Mouse (Mus musculus): ENCODE measurements around the gene Zscan2. TPM values are rescaled to one million over a fixed set of nuclear protein-coding genes. Genes with fewer than 3 reads are reported as not detected.
A peak's percentile ranks its signal among the peaks of the same experiment; 100 is the strongest.

The Zscan2 gene
- polyA plus RNA-seq, 1 experiment from 2014 or later, result 1.4 TPM

DNA sequence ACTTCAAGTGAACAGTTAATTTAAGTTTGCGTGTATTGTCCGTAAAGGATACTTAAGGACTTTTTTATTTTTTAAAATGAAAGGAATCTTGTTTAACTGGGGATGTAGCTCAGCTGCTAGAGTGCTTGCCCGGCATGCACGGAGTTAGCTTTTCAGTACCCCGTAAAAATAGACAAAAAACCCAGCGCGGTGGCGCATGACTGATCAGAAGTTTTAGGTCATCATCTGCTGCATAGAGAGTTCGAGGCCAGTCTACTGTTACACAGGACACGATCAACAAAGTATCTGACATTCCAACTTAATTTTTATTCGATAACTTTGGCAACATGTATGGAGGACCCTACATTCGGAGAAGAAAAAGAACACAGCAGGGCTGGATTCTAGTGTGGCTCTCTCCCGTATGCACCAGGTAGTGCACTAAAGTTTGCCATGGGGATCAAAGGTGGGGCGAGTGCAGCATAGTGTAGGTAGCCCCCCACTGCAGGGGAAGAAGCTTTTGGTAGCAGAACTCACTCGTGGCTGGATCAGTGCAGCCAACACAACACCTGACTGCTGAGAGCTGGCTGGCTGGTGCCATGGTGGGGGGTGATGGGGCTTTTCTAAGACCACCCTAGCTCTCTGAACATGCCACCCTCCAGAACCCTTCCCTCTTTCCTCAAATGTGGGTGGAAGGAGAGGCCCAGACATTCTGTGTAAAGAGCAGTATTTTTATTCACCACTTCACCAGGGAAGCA lies 41.0 kb downstream of the Zscan2 start:
- 28% methylated on average over 15 of the region's 15 CpGs for WGBS
- Histone ChIP-seq H3K27me3 (replicated peaks; ENCODE audit: control insufficient read depth, insufficient read depth, low read length) (no peaks in the 10 kb centered on the region), H3K9ac (ENCODE audit: low read depth, low read length) (peak overlapping the region; percentile 76), H3K4me1 (ENCODE audit: control insufficient read depth, insufficient read depth, low read length) (peaks cover 10% of the 10 kb centered on the region), H3K36me3 (ENCODE audit: control insufficient read depth, insufficient read depth, low read length) (0 out of 2 replicates have a peak, but pooled peaks cover 7% of the 10 kb centered on the region), H3K4me2 (ENCODE audit: low read depth, low read length) (peak overlapping the region; percentile 85), H3K4me3 (ENCODE audit: low read length) (peak overlapping the region; percentile 80), H3K9me3 (ENCODE audit: control insufficient read depth, low read length) (no peaks in the 10 kb centered on the region), H3K27ac (ENCODE audit: low read length) (peak overlapping the region; percentile 81)
- 0 out of 2 replicates have a peak, but pooled peaks have one; percentile 10 for ATAC-seq

DNA sequence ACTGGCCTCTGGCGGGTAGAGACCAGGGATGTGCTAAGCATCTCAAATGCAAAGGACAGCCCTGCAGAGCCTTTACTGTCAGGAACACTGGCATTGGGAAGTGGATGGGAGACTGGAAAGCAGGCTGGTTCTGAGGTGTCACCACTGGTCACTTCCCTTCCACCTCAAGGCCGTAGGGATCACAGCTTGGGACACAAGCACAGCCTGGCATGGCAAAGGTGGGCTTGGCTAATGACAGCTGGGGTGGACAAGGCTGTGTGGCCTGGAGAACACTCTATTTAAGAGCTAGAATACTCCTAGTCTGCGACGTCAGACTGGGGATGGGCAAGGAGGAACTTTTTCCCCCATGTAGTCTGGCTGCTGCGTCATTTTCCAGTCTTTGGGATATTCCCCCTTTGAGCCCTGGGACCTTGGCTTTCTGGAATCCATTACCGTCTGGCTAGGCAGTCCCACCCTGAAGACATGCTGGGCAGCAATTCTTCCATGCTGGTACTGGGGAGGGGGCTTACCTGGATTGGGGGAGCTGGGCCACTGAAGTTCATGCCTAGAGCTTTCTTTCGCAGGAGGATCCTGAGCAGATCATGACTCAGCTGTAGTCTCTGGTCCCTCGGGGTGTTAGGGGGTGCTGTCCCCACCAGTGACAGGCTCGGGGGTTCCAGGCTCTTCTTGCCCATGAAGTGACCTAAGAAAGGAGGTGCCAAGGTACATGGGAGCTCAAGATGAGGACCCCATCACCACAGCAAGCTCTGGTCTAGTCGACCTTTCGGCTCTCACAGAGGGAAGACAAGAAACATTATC lies 43.1 kb downstream of the Zscan2 start:
- no peaks in the 10 kb centered on the region for H3K36me3 ChIP-seq (ENCODE audit: control insufficient read depth, insufficient read depth, low read length)
- H3K27me3 ChIP-seq (replicated peaks; ENCODE audit: control insufficient read depth, insufficient read depth, low read length), result no peaks in the 10 kb centered on the region
- no peak overlapping the region for H3K27ac ChIP-seq (ENCODE audit: low read length)
- no peak for ATAC-seq
- H3K9ac ChIP-seq (ENCODE audit: low read depth, low read length), result 0 out of 2 replicates have a peak overlapping the region, but pooled peaks have one; percentile 70
- no peak overlapping the region for H3K4me3 ChIP-seq (ENCODE audit: low read length)
- peaks cover 10% of the 10 kb centered on the region for H3K4me1 ChIP-seq (ENCODE audit: control insufficient read depth, insufficient read depth, low read length)
- WGBS, result 90% methylated on average over 11 of the region's 11 CpGs
- no peaks in the 10 kb centered on the region for H3K9me3 ChIP-seq (ENCODE audit: control insufficient read depth, low read length)
- H3K4me2 ChIP-seq (ENCODE audit: low read depth, low read length), result no peak overlapping the region

DNA sequence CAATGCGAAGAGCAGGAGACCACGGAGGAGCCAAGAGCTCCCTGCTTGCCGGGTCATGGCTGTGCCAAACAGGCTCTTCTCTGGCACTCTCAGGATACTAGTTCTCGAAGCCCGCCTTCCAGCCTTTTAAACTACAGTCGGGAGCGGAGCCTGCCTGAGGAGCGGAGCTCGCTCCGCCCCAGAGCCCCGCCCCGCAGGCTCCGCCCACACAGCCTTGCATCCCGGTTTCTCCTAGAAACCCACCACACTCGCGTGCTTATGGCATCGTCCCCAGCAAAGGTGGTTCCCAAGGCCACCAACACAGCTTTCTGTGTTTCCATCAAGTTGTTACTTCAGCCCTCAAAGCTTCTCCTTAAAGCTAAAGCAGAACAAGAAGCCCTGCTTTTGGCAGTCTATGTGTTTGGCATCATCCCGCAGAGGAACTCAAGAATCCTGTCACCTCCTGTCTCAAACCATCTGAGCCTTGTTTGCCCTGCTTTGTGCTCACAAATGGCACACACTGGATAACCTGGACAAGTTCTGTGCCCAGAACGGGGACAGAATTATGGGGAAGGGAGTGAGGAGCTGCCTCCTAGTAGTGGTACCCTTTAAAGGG lies 44.3 kb downstream of the Zscan2 start, which contains the start of gene Nmb:
TSS of gene Nmb (minus strand) at position 156 of the 595 bp plus-strand sequence.
- peaks cover 10% of the 10 kb centered on the region for H3K4me1 ChIP-seq (ENCODE audit: control insufficient read depth, insufficient read depth, low read length)
- peak within 1 kb of the TSS; percentile 70 for H3K9ac ChIP-seq (ENCODE audit: low read depth, low read length)
- 4% methylated on average over 19 of the region's 19 CpGs for WGBS
- no peaks in the 10 kb centered on the region for H3K9me3 ChIP-seq (ENCODE audit: control insufficient read depth, low read length)
- peak; percentile 51 for ATAC-seq
- H3K4me2 ChIP-seq (ENCODE audit: low read depth, low read length), result peak within 1 kb of the TSS; percentile 93
- no peaks in the 10 kb centered on the region for H3K36me3 ChIP-seq (ENCODE audit: control insufficient read depth, insufficient read depth, low read length)
- no peaks in the 10 kb centered on the region for H3K27me3 ChIP-seq (replicated peaks; ENCODE audit: control insufficient read depth, insufficient read depth, low read length)
- H3K4me3 ChIP-seq (ENCODE audit: low read length), result peak within 1 kb of the TSS; percentile 54
- H3K27ac ChIP-seq (ENCODE audit: low read length), result no peak within 1 kb of the TSS

DNA sequence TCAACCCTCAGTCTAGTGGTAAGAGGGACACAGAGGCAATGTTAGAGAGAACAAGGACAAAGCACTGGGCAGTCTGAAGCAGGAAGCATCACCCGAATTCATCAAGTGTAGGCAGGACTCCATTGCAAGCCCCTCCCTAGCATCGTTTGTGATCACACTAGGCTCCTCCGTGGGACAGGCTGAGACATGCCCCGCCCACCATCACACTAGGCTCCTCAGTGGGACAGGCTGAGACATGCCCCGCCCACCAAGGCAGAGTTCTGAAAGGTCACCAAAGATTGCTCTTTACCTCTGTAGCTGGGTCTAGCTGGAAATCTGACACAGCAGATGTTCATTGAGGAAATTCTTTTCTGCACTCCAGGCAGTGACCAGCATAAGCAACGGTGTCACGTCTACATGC lies 50.3 kb downstream of the Zscan2 start:
- Histone ChIP-seq H3K4me3 (ENCODE audit: low read length) (no peak overlapping the region), H3K4me2 (ENCODE audit: low read depth, low read length) (no peak overlapping the region), H3K9ac (ENCODE audit: low read depth, low read length) (no peak overlapping the region), H3K9me3 (ENCODE audit: control insufficient read depth, low read length) (no peaks in the 10 kb centered on the region), H3K36me3 (ENCODE audit: control insufficient read depth, insufficient read depth, low read length) (0 out of 2 replicates have a peak, but pooled peaks cover 5% of the 10 kb centered on the region), H3K27ac (ENCODE audit: low read length) (no peak overlapping the region), H3K27me3 (replicated peaks; ENCODE audit: control insufficient read depth, insufficient read depth, low read length) (no peaks in the 10 kb centered on the region), H3K4me1 (ENCODE audit: control insufficient read depth, insufficient read depth, low read length) (no peaks in the 10 kb centered on the region)
- WGBS, result 75% methylated on average over 7 of the region's 7 CpGs
- peak; percentile 59 for ATAC-seq

DNA sequence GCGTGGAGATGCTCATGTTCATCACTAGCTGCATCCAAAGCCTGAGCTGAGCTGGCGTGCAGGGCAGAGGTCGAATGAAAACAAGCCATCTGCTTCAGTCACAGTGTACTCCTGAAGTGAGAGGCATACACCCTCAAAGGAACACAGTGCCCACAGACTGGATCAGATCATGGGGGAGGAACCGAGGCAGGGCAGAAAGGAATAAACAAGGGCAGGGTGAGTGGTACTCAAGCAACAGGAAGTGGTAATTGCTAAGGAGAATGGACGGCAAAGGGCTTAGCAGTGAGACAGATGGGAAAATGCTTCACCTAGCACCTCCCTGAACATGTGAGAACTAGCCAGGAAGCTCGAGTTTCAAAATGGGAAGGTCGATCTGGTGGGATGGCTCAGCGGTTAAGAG lies 51.8 kb downstream of the Zscan2 start:
- ATAC-seq, result no peak
- Histone ChIP-seq H3K4me3 (ENCODE audit: low read length) (no peak overlapping the region), H3K9me3 (ENCODE audit: control insufficient read depth, low read length) (no peaks in the 10 kb centered on the region), H3K4me2 (ENCODE audit: low read depth, low read length) (no peak overlapping the region), H3K27ac (ENCODE audit: low read length) (no peak overlapping the region), H3K9ac (ENCODE audit: low read depth, low read length) (no peak overlapping the region), H3K27me3 (replicated peaks; ENCODE audit: control insufficient read depth, insufficient read depth, low read length) (no peaks in the 10 kb centered on the region), H3K36me3 (ENCODE audit: control insufficient read depth, insufficient read depth, low read length) (0 out of 2 replicates have a peak, but pooled peaks cover 5% of the 10 kb centered on the region), H3K4me1 (ENCODE audit: control insufficient read depth, insufficient read depth, low read length) (no peaks in the 10 kb centered on the region)
- WGBS, result 87% methylated on average over 8 of the region's 8 CpGs

- H3K9me3 ChIP-seq (ENCODE audit: control insufficient read depth, low read length), result no peaks in the 10 kb centered on the region
- H3K27me3 ChIP-seq (replicated peaks; ENCODE audit: control insufficient read depth, insufficient read depth, low read length), result no peaks in the 10 kb centered on the region
- no peak overlapping the region for H3K27ac ChIP-seq (ENCODE audit: low read length)
- 76% methylated on average over 4 of the region's 4 CpGs for WGBS
- no peak overlapping the region for H3K4me2 ChIP-seq (ENCODE audit: low read depth, low read length)
- H3K9ac ChIP-seq (ENCODE audit: low read depth, low read length), result no peak overlapping the region
- 0 out of 2 replicates have a peak, but pooled peaks cover 5% of the 10 kb centered on the region for H3K36me3 ChIP-seq (ENCODE audit: control insufficient read depth, insufficient read depth, low read length)
- no peak for ATAC-seq
- H3K4me1 ChIP-seq (ENCODE audit: control insufficient read depth, insufficient read depth, low read length), result no peaks in the 10 kb centered on the region
- no peak overlapping the region for H3K4me3 ChIP-seq (ENCODE audit: low read length)
These were observed 57.3 kb downstream of the Zscan2 start for GRCm38 (mm10) chr7:80917916-80918465.

- no peaks in the 10 kb centered on the region for H3K27me3 ChIP-seq (replicated peaks; ENCODE audit: control insufficient read depth, insufficient read depth, low read length)
- 65% methylated on average over 8 of the region's 8 CpGs for WGBS
- ATAC-seq, result peak; percentile 73
- H3K4me2 ChIP-seq (ENCODE audit: low read depth, low read length), result no peak overlapping the region
- H3K4me1 ChIP-seq (ENCODE audit: control insufficient read depth, insufficient read depth, low read length), result no peaks in the 10 kb centered on the region
- no peak overlapping the region for H3K27ac ChIP-seq (ENCODE audit: low read length)
- H3K9me3 ChIP-seq (ENCODE audit: control insufficient read depth, low read length), result no peaks in the 10 kb centered on the region
- H3K36me3 ChIP-seq (ENCODE audit: control insufficient read depth, insufficient read depth, low read length), result 0 out of 2 replicates have a peak, but pooled peaks cover 2% of the 10 kb centered on the region
- H3K9ac ChIP-seq (ENCODE audit: low read depth, low read length), result no peak overlapping the region
- H3K4me3 ChIP-seq (ENCODE audit: low read length), result no peak overlapping the region
These were observed 58.4 kb downstream of the Zscan2 start for GRCm38 (mm10) chr7:80918982-80919646.

DNA sequence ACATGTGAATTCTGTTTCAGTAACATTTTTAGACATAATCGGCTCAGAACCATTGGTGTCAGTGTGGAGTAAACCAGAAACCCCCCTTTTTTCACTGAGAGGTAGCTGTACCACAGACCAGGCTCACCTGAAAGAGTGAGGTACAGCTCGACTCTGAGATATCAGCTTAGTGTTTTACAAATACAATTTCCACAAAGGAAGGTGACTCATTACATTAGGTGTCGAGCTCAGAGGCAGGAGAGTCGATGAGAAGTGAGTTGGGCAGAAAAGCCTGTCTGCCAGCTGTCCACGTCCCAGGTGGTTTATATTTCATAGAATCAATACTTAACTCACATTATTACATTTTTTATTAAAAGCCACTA lies 58.9 kb downstream of the Zscan2 start:
- H3K36me3 ChIP-seq (ENCODE audit: control insufficient read depth, insufficient read depth, low read length), result 0 out of 2 replicates have a peak, but pooled peaks cover 4% of the 10 kb centered on the region
- H3K27me3 ChIP-seq (replicated peaks; ENCODE audit: control insufficient read depth, insufficient read depth, low read length), result no peaks in the 10 kb centered on the region
- 72% methylated on average over 5 of the region's 5 CpGs for WGBS
- no peaks in the 10 kb centered on the region for H3K9me3 ChIP-seq (ENCODE audit: control insufficient read depth, low read length)
- no peak overlapping the region for H3K4me3 ChIP-seq (ENCODE audit: low read length)
- no peak overlapping the region for H3K27ac ChIP-seq (ENCODE audit: low read length)
- no peak overlapping the region for H3K4me2 ChIP-seq (ENCODE audit: low read depth, low read length)
- H3K9ac ChIP-seq (ENCODE audit: low read depth, low read length), result no peak overlapping the region
- ATAC-seq, result peak; percentile 18; the same call in 1 of the 2 replicates
- H3K4me1 ChIP-seq (ENCODE audit: control insufficient read depth, insufficient read depth, low read length), result no peaks in the 10 kb centered on the region
